Mouse (Mus musculus) testis, adult 2 months (tissue): ENCODE measurements around the gene Axl.

Source experiments
- CTCF ChIP-seq: fragments of 200-500 bp; IDR thresholded peaks from 2 replicates; pipeline ENCODE4 v1.5.1; 2012; ENCODE audit warnings: low read depth, mild to moderate bottlenecking, inconsistent platforms, low read length, moderate library complexity; ENCODE audit not compliant: control insufficient read depth, insufficient read depth, insufficient replicate concordance
- POLR2A ChIP-seq: fragments of 200-500 bp; IDR thresholded peaks from 2 replicates; pipeline ENCODE4 v1.6.1; 2012; ENCODE audit warnings: low read depth, mild to moderate bottlenecking, inconsistent platforms, low read length, moderate library complexity; ENCODE audit not compliant: control insufficient read depth

- TF ChIP-seq CTCF, result no peak
- TF ChIP-seq POLR2A, result no peak
These were observed 53.5 kb downstream of the Axl start for GRCm38 (mm10) chr7:25734991-25735390.
